Mouse (Mus musculus) right cerebral cortex, postnatal 10 days (tissue): ENCODE measurements at regions not wholly inside any gene's neighbourhood (a gene's known extent, or its start where the extent isn't known, plus 50 kb on each side); places are given as distances from the start of the nearest gene placed in this dataset.

Experiments used
- DNase-seq, 2 experiments: peaks; one replicate each; pipeline ENCODE4 v3.0.0; 2021; ENCODE audit warnings: low spot score in 2 of 2

- no peak for DNase-seq
Observed at GRCm38 (mm10) chr15:72101730-72102129, 1732.6 kb upstream of the Gm6569 start.

- no peak for DNase-seq
Observed at GRCm38 (mm10) chr15:72105830-72106413, 1728.4 kb upstream of the Gm6569 start.

GRCm38 (mm10) chr15:72110520-72110919, 1723.8 kb upstream of the Gm6569 start:
- DNase-seq, result no peak

- no peak for DNase-seq
Observed at GRCm38 (mm10) chr15:72116772-72117171, 1717.6 kb upstream of the Gm6569 start.

GRCm38 (mm10) chr15:72134226-72134625, 1700.1 kb upstream of the Gm6569 start:
- DNase-seq, result no peak

GRCm38 (mm10) chr15:72135992-72136617, 1698.3 kb upstream of the Gm6569 start:
- no peak for DNase-seq

- DNase-seq, result no peak
Observed at GRCm38 (mm10) chr15:72140122-72140521, 1694.2 kb upstream of the Gm6569 start.

GRCm38 (mm10) chr15:72150581-72150980, 1683.8 kb upstream of the Gm6569 start:
- no peak for DNase-seq

GRCm38 (mm10) chr15:72158505-72158904, 1675.9 kb upstream of the Gm6569 start:
- DNase-seq, result no peak

- no peak for DNase-seq
Observed at GRCm38 (mm10) chr15:72200861-72201260, 1633.5 kb upstream of the Gm6569 start.

- DNase-seq, result no peak
Observed at GRCm38 (mm10) chr15:72201791-72202190, 1632.6 kb upstream of the Gm6569 start.

- DNase-seq, result no peak
Observed at GRCm38 (mm10) chr15:72205240-72205799, 1629.0 kb upstream of the Gm6569 start.

- DNase-seq, result peak; percentile 92 to 94
Observed at GRCm38 (mm10) chr15:72205950-72206349, 1628.4 kb upstream of the Gm6569 start.

- DNase-seq, result no peak
Observed at GRCm38 (mm10) chr15:72207589-72207988, 1626.8 kb upstream of the Gm6569 start.

- no peak for DNase-seq
Observed at GRCm38 (mm10) chr15:72208076-72208475, 1626.3 kb upstream of the Gm6569 start.

GRCm38 (mm10) chr15:72208973-72209372, 1625.4 kb upstream of the Gm6569 start:
- peak; percentile 42 to 57 for DNase-seq

- DNase-seq, result no peak
Observed at GRCm38 (mm10) chr15:72217731-72218130, 1616.6 kb upstream of the Gm6569 start.

GRCm38 (mm10) chr15:72219985-72220384, 1614.4 kb upstream of the Gm6569 start:
- no peak for DNase-seq

GRCm38 (mm10) chr15:72220786-72221185, 1613.6 kb upstream of the Gm6569 start:
- no peak for DNase-seq

- no peak for DNase-seq
Observed at GRCm38 (mm10) chr15:72232355-72232754, 1602.0 kb upstream of the Gm6569 start.

GRCm38 (mm10) chr15:72264619-72265018, 1569.7 kb upstream of the Gm6569 start:
- peak in 1 of 2 experiments; percentile 50 for DNase-seq

GRCm38 (mm10) chr15:72283846-72284245, 1550.5 kb upstream of the Gm6569 start:
- no peak for DNase-seq

- no peak for DNase-seq
Observed at GRCm38 (mm10) chr15:72296648-72297047, 1537.7 kb upstream of the Gm6569 start.
